Mouse (Mus musculus) intestine, embryonic 15.5 days (tissue): Measurements from ENCODE around the gene Dnaaf1. TPM values are rescaled to one million over a fixed set of nuclear protein-coding genes. Genes with fewer than 3 reads are reported as not detected.

ENCODE experiments used
- ATAC-seq: fragments of 200-750 bp; cut with Nextera tagmentation; 2 replicates; pipeline ENCODE4 v1.8.0; 2017; ENCODE audit warnings: moderate TSS enrichment, moderate library complexity
- H3K27ac ChIP-seq: fragments of 300-500 bp; sonication (generic); 2 replicates; pipeline ENCODE4 v1.5.1; 2015; ENCODE audit warnings: mild to moderate bottlenecking, inconsistent platforms
- H3K27me3 ChIP-seq: fragments of 300-500 bp; sonication (generic); replicated peaks from 2 replicates; pipeline ENCODE4 v1.6.1; 2015; ENCODE audit warnings: inconsistent platforms
- H3K36me3 ChIP-seq: fragments of 300-500 bp; sonication (generic); 2 replicates; pipeline ENCODE4 v1.6.1; 2015; ENCODE audit warnings: inconsistent platforms
- H3K4me1 ChIP-seq: fragments of 300-500 bp; sonication (generic); replicated peaks from 2 replicates; pipeline ENCODE4 v1.6.1; 2015; ENCODE audit warnings: inconsistent platforms
- H3K4me2 ChIP-seq: fragments of 300-500 bp; sonication (generic); replicated peaks from 2 replicates; pipeline ENCODE4 v1.6.1; 2015; ENCODE audit warnings: mild to moderate bottlenecking, inconsistent platforms
- H3K4me3 ChIP-seq: fragments of 300-500 bp; sonication (generic); replicated peaks from 2 replicates; pipeline ENCODE4 v1.5.1; 2015; ENCODE audit warnings: inconsistent platforms
- H3K9ac ChIP-seq: fragments of 300-500 bp; sonication (generic); 2 replicates; pipeline ENCODE4 v1.6.1; 2015; ENCODE audit warnings: inconsistent platforms
- H3K9me3 ChIP-seq: fragments of 300-500 bp; sonication (generic); 2 replicates; pipeline ENCODE4 v1.6.1; 2016; ENCODE audit warnings: inconsistent platforms
- WGBS: fragments of 180-500 bp; shearing (Covaris S2); methylation state at CpG from one replicate; pipeline ENCODE4 v1.1.7; 2015; 5-methylcytosine and 5-hydroxymethylcytosine counted together
- polyA plus RNA-seq: library from polyadenylated mRNA; unstranded; fragments of >200 nt; fragmentation: Nextera tagmentation; extraction: Ambion mirVana; gene quantifications from 2 replicates; pipeline ENCODE4 v1.2.1, GENCODE M21; 2015

The Dnaaf1 gene
- polyA plus RNA-seq, 1 experiment from 2014 or later: 1.4 TPM

- peak; percentile 74 for ATAC-seq
- Histone ChIP-seq H3K4me3 (no peak overlapping the region), H3K4me2 (no peak overlapping the region), H3K9ac (no peak overlapping the region), H3K36me3 (no peaks in the 10 kb centered on the region), H3K4me1 (peaks cover 6% of the 10 kb centered on the region; the same call in 1 of the 2 replicates), H3K9me3 (no peaks in the 10 kb centered on the region), H3K27ac (no peak overlapping the region), H3K27me3 (peaks cover 1% of the 10 kb centered on the region)
- WGBS: 42% methylated on average over 10 of the region's 10 CpGs
Observed at GRCm38 (mm10) chr8:119627613-119628359, 52.8 kb downstream of the Dnaaf1 start.

- no peak overlapping the region for H3K27ac ChIP-seq
- H3K9ac ChIP-seq: no peak overlapping the region
- peaks cover 18% of the 10 kb centered on the region for H3K4me1 ChIP-seq
- H3K9me3 ChIP-seq: no peaks in the 10 kb centered on the region
- WGBS: 33% methylated on average over 3 of the region's 3 CpGs
- H3K27me3 ChIP-seq: peaks cover 9% of the 10 kb centered on the region
- no peak overlapping the region for H3K4me2 ChIP-seq
- no peak for ATAC-seq
- H3K4me3 ChIP-seq: no peak overlapping the region
- H3K36me3 ChIP-seq: no peaks in the 10 kb centered on the region
Observed at GRCm38 (mm10) chr8:119630841-119631240, 55.8 kb downstream of the Dnaaf1 start.

- Histone ChIP-seq H3K4me2 (no peak overlapping the region), H3K9ac (no peak overlapping the region), H3K27ac (no peak overlapping the region), H3K9me3 (no peaks in the 10 kb centered on the region), H3K36me3 (no peaks in the 10 kb centered on the region), H3K4me1 (peaks cover 24% of the 10 kb centered on the region), H3K27me3 (peaks cover 9% of the 10 kb centered on the region), H3K4me3 (no peak overlapping the region)
- 83% methylated on average over 9 of the region's 9 CpGs for WGBS
- ATAC-seq: no peak
Observed at GRCm38 (mm10) chr8:119632246-119632645, 57.2 kb downstream of the Dnaaf1 start.

- Histone ChIP-seq H3K27me3 (peaks cover 9% of the 10 kb centered on the region), H3K27ac (no peak overlapping the region), H3K4me3 (no peak overlapping the region), H3K36me3 (no peaks in the 10 kb centered on the region), H3K9ac (no peak overlapping the region), H3K4me2 (0 out of 2 replicates have a peak overlapping the region, but pooled peaks have one; percentile 5), H3K9me3 (no peaks in the 10 kb centered on the region), H3K4me1 (peaks cover 24% of the 10 kb centered on the region)
- ATAC-seq: no peak
- WGBS: 58% methylated on average over 29 of the region's 29 CpGs
Observed at GRCm38 (mm10) chr8:119632909-119633308, 57.9 kb downstream of the Dnaaf1 start.

- H3K36me3 ChIP-seq: no peaks in the 10 kb centered on the region
- H3K27me3 ChIP-seq: peaks cover 9% of the 10 kb centered on the region
- no peaks in the 10 kb centered on the region for H3K9me3 ChIP-seq
- H3K9ac ChIP-seq: no peak overlapping the region
- no peak overlapping the region for H3K27ac ChIP-seq
- peaks cover 24% of the 10 kb centered on the region for H3K4me1 ChIP-seq
- no peak for ATAC-seq
- 39% methylated on average over 14 of the region's 14 CpGs for WGBS
- no peak overlapping the region for H3K4me2 ChIP-seq
- no peak overlapping the region for H3K4me3 ChIP-seq
Observed at GRCm38 (mm10) chr8:119634616-119635336, 59.7 kb downstream of the Dnaaf1 start.

GRCm38 (mm10) chr8:119635378-119635777, 60.3 kb downstream of the Dnaaf1 start, which contains the start of gene Kcng4:
Gene Kcng4 (minus strand): TSS chr8:119635680.
- no peak within 1 kb of the TSS for H3K9ac ChIP-seq
- H3K27ac ChIP-seq: no peak within 1 kb of the TSS; the same call in 1 of the 2 replicates
- H3K4me3 ChIP-seq: no peak within 1 kb of the TSS
- H3K36me3 ChIP-seq: no peaks in the 10 kb centered on the region
- H3K9me3 ChIP-seq: no peaks in the 10 kb centered on the region
- 35% methylated on average over 6 of the region's 6 CpGs for WGBS
- H3K4me1 ChIP-seq: peaks cover 24% of the 10 kb centered on the region
- H3K4me2 ChIP-seq: 0 out of 2 replicates have a peak within 1 kb of the TSS, but pooled peaks have one; percentile 1
- H3K27me3 ChIP-seq: peaks cover 9% of the 10 kb centered on the region
- ATAC-seq: 0 out of 2 replicates have a peak, but pooled peaks have one; percentile 19

- ATAC-seq: no peak
- peaks cover 9% of the 10 kb centered on the region for H3K27me3 ChIP-seq
- no peak overlapping the region for H3K4me3 ChIP-seq
- no peak overlapping the region for H3K9ac ChIP-seq
- 59% methylated on average over 2 of the region's 2 CpGs for WGBS
- H3K4me2 ChIP-seq: no peak overlapping the region
- H3K4me1 ChIP-seq: peaks cover 21% of the 10 kb centered on the region
- no peaks in the 10 kb centered on the region for H3K9me3 ChIP-seq
- no peaks in the 10 kb centered on the region for H3K36me3 ChIP-seq
- H3K27ac ChIP-seq: no peak overlapping the region
Observed at GRCm38 (mm10) chr8:119635958-119636357, 60.9 kb downstream of the Dnaaf1 start.

- 54% methylated on average over 7 of the region's 7 CpGs for WGBS
- Histone ChIP-seq H3K36me3 (no peaks in the 10 kb centered on the region), H3K9ac (no peak overlapping the region), H3K27me3 (peaks cover 9% of the 10 kb centered on the region), H3K4me3 (no peak overlapping the region), H3K27ac (no peak overlapping the region), H3K4me2 (no peak overlapping the region), H3K4me1 (peaks cover 17% of the 10 kb centered on the region), H3K9me3 (no peaks in the 10 kb centered on the region)
- ATAC-seq: no peak
Observed at GRCm38 (mm10) chr8:119636766-119637165, 61.7 kb downstream of the Dnaaf1 start.

GRCm38 (mm10) chr8:119637381-119637780, 62.3 kb downstream of the Dnaaf1 start:
- WGBS: 91% methylated on average over 4 of the region's 4 CpGs
- H3K9ac ChIP-seq: no peak overlapping the region
- no peak overlapping the region for H3K27ac ChIP-seq
- H3K4me1 ChIP-seq: peaks cover 17% of the 10 kb centered on the region
- no peak overlapping the region for H3K4me3 ChIP-seq
- H3K9me3 ChIP-seq: no peaks in the 10 kb centered on the region
- no peak overlapping the region for H3K4me2 ChIP-seq
- no peak for ATAC-seq
- H3K27me3 ChIP-seq: peaks cover 9% of the 10 kb centered on the region
- no peaks in the 10 kb centered on the region for H3K36me3 ChIP-seq

GRCm38 (mm10) chr8:119638261-119638660, 63.2 kb downstream of the Dnaaf1 start:
- no peak overlapping the region for H3K9ac ChIP-seq

GRCm38 (mm10) chr8:119639798-119640197, 64.8 kb downstream of the Dnaaf1 start:
- peak; percentile 66 for ATAC-seq

More at GRCm38 (mm10) chr8:119638261-119638660, 63.2 kb downstream of the Dnaaf1 start:
- no peak overlapping the region for H3K27ac ChIP-seq
- H3K9me3 ChIP-seq: no peaks in the 10 kb centered on the region
- H3K4me1 ChIP-seq: peaks cover 17% of the 10 kb centered on the region
- H3K4me3 ChIP-seq: no peak overlapping the region
- H3K27me3 ChIP-seq: peaks cover 3% of the 10 kb centered on the region; the same call in 1 of the 2 replicates
- ATAC-seq: no peak
- H3K4me2 ChIP-seq: no peak overlapping the region
- WGBS: 86% methylated on average over 6 of the region's 6 CpGs
- H3K36me3 ChIP-seq: no peaks in the 10 kb centered on the region

GRCm38 (mm10) chr8:119641058-119641457, 66.0 kb downstream of the Dnaaf1 start:
- ATAC-seq: no peak
- no peaks in the 10 kb centered on the region for H3K9me3 ChIP-seq
- no peak overlapping the region for H3K9ac ChIP-seq

More at GRCm38 (mm10) chr8:119639798-119640197, 64.8 kb downstream of the Dnaaf1 start:
- no peak overlapping the region for H3K9ac ChIP-seq
- H3K27ac ChIP-seq: no peak overlapping the region
- H3K27me3 ChIP-seq: no peaks in the 10 kb centered on the region
- no peaks in the 10 kb centered on the region for H3K9me3 ChIP-seq
- 38% methylated on average over 7 of the region's 7 CpGs for WGBS
- H3K4me1 ChIP-seq: peaks cover 14% of the 10 kb centered on the region
- H3K4me3 ChIP-seq: no peak overlapping the region
- no peak overlapping the region for H3K4me2 ChIP-seq
- no peaks in the 10 kb centered on the region for H3K36me3 ChIP-seq

More at GRCm38 (mm10) chr8:119641058-119641457, 66.0 kb downstream of the Dnaaf1 start:
- Histone ChIP-seq H3K4me2 (no peak overlapping the region), H3K27ac (no peak overlapping the region), H3K4me3 (no peak overlapping the region), H3K4me1 (peaks cover 3% of the 10 kb centered on the region; the same call in 1 of the 2 replicates), H3K36me3 (no peaks in the 10 kb centered on the region), H3K27me3 (no peaks in the 10 kb centered on the region)
- WGBS: 59% methylated on average over 5 of the region's 5 CpGs
